Mouse (Mus musculus) mouse trophoblast stem cell (cell line): Measurements from ENCODE around the gene Phf7.

Source experiments
- in situ Hi-C, 2 experiments: fragments of 300-500 bp; cut with MseI, MboI; formaldehyde crosslinking; loops; 2 replicates in 1 of 2; 3 replicates in 1 of 2; pipeline ENCODE4 v1.15.1; 2025

The Phf7 gene

DNA sequence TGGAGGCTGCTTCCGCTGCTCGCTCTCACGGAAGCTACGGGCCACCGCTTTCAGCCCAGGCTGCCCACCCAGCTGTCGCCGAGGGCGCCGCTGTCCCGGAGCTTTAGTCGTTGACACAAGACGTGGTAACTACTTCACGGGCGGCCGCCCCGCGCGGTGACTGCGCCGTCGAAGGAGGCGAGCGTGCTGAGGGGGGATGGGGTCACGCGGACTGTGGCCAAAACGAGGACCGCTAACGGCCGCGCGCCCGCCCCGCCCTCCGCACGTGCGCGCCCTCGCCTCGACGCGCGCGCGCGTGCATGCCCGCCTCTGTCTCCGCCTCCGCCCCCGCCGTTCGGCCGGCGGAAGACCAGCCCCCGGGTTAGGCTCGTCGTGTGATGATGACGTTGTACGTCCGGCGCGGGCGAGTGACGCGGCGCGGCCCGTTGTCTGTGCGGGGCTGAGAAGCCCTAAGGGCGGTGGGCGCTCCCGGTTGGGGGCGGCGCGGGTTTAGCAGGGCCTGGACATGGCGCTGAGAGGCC is at the start of gene Phf7, which contains the start of gene Bap1:
Gene Phf7 (minus strand): TSS at position 234 of the 521 bp plus-strand sequence.
Gene Bap1 (plus strand): TSS at position 367 of the 521 bp plus-strand sequence.
- in situ Hi-C loops = no loop called here

DNA sequence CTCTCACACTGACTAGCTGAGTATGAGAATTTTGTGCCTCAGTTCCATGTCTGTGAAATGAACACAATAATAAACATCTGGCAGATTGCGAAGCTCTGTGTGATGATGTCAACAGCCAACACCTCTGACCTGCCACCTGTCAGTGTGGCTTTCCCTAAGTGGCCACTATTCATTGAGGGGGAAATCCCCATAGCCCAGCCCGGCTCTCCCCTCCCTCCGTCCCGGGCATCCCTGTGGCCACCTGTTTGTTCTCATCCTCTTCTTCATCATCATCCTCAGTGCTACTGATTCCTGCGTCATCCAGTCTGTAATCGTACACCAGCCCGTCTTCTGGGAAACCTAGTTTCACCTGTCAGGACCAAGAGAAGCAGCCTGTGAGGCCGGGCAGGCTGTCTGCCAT is 34.6 kb upstream of the Phf7 start:
- in situ Hi-C loops = no loop called here

- in situ Hi-C loops = no loop called here
These were observed 21.0 kb upstream of the Phf7 start for GRCm38 (mm10) chr14:31272164-31272563.

DNA sequence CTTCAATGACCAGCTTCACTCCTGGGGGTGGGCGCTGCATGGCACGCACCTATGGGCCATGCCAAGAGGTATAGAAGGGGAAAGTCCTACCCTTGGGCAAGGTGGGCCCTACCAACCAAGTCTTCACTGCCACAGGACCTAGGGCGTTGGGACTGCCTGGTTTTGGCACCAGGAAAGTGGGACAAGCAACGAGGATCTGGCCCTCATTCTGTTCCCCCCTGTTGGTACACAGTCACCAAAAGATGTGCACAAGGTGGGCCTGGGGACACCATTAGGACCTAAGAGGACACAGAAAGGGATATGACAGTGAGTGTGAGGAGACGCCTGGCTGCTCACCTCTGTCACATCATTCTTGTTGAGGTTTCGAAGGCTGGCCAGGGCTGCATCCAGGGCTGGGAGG is 20.0 kb upstream of the Phf7 start:
- in situ Hi-C loops = no loop called here

DNA sequence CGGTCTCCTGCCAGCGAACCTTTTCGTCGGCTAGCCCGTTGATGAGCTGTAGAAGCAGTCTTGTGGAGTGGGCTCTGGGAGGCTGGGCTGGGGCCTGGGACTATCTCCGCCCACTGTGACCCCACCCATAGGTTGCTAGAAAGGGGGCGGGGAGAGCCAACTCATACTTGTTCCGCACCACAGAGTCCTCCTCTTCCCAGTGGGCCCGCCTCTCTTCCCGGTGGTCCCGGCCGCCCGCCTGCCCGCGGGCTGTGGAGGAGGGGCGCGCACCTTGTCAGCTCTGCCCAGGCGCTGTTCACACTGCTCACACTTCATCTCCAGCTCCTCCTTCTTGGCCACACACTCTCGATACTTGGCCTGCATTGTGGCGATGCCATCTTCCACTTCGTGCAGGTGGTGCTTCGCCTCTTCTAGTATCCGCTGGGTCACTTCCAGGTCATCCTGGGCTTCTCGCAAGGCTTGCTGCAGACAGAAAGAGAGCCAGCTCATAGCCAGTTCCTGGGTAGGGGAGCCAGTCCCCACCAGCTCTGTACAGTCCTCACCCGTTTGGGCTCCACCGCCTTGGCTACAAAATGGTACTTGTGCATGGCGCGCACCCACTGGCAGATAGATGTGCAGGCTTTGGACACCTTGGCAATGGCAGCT is 18.5 kb upstream of the Phf7 start:
- in situ Hi-C loops = no loop called here

GRCm38 (mm10) chr14:31268301-31269001 is 17.3 kb upstream of the Phf7 start:
- in situ Hi-C loops = no loop called here

- in situ Hi-C loops = no loop called here
These were observed 16.5 kb upstream of the Phf7 start for GRCm38 (mm10) chr14:31267649-31268048.

DNA sequence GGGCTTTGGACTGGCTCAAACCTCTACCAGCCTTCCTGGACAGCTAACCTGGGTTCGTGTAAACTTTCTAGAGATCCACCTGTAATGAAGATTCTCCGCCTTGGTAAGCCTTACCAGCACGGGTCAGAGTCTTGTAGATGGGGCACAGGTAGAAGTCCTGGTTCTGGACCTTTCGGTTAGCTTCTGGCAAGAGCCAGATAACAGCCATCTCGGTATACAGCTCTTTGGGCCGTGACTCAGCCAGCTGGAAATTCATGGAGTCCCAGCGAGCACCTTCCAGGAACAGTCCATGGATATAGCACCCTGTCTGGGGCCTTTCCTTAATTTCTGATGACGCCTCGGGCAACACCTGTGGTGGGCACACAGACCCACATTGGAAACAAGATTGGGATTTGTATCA is 9.8 kb upstream of the Phf7 start:
- in situ Hi-C loops = no loop called here

- in situ Hi-C loops = no loop called here
These were observed 9.3 kb upstream of the Phf7 start for GRCm38 (mm10) chr14:31260374-31260773.

- in situ Hi-C loops = no loop called here
These were observed 7.4 kb upstream of the Phf7 start for GRCm38 (mm10) chr14:31258476-31259050.

DNA sequence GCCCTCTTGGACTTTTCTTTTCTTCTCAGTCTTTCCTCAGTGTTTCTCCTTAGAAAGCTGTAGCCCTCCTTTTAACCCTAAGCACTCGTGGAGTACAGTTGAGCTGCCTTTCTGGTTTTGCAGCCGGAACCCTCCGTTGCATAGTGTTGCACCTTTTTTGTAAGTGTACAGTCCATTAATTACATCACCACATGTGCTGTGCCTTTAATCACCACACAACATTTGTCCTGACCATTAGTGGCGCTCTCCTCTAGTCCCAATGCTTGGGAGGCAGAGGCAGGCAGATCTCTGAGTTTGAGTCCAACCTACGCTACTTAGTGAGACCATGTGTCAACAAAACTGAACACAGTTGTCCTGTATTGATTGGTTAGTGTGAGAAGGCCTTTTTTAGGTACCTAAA is 974 bp upstream of the Phf7 start:
- in situ Hi-C loops = no loop called here

DNA sequence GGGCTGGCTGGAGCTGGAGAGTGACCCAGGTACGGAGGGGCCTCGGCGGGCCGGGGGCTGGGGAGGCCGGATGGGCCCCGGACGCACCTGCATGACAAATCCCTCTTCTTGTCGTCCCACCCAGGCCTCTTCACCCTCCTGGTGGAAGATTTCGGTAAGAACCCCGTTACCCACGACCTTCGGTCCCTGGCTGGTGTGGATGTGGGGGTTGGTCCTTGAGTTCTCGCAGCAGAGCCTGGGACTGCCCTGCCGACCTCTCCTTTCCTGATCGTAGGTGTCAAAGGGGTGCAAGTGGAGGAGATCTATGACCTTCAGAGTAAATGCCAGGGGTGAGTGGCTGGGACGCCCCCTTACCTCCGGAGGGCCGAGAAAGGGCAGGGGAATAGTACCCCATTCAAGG is 509 bp upstream of the Phf7 start:
- in situ Hi-C loops = no loop called here

DNA sequence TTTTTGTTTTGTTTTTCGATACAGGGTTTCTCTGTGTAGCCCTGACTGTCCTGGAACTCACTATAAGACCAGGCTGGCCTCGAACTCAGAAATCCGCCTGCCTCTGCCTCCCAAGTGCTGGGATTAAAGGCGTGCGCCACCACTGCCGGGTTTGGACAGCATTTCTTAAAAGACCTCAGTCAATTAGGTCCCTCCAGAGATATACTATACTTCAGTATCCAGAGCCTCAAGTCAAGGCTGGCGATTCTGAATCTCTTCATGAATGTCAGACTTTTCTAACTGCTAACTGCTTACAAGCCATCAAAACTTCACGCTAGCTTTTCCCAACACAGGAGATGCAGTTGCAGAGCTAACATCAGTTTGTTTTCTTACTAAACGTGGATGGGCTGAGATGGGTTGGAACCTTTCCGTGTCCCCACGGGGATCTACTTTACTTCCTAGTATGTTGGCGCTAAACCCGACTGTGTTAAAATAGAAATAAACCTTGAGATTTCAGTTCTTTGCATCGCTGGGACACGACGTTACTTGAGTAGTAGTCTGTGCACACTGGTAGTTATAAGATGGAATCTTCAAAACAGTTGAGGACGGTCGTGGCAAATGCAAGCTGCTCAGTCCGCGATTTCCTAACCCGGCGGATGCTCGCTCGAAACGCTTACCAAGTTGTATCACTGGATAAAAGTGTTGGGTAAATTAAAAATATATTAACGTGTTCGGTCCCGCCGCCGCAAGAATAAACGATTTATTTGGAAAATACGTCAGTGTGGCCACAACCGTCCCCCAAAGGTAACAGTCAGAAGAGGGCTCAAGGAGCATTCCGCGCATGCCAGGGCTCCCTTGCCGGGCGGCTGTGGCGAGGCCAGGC is 664 bp downstream of the Phf7 start:
- in situ Hi-C loops = no loop called here

- in situ Hi-C loops = no loop called here
These were observed 2.7 kb downstream of the Phf7 start for GRCm38 (mm10) chr14:31248396-31248795.

- in situ Hi-C loops = no loop called here
These were observed 5.2 kb downstream of the Phf7 start for GRCm38 (mm10) chr14:31245946-31246345.

GRCm38 (mm10) chr14:31244777-31245176 is 6.3 kb downstream of the Phf7 start:
- in situ Hi-C loops = no loop called here

DNA sequence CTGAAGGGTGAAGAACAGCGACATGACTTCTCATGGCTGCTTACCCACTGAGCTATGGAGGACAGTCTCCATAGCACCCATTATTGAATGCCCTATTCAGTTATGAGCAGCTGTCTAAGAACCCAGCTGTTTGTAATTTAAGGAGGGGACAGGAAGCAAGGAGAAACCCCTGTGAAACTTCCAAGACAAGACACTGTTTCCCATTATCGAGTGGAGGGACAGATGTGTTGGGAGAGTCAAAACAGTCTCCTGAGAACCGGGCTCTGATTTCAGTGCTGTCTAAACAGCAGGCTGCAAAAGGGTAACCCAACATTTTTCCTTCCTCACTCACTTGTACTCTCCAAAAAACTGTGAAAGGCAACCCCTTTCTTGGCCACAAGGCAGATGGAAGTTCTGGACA is 10.6 kb downstream of the Phf7 start:
- in situ Hi-C loops = no loop called here

GRCm38 (mm10) chr14:31237101-31237882 is 13.8 kb downstream of the Phf7 start:
- in situ Hi-C loops = no loop called here

DNA sequence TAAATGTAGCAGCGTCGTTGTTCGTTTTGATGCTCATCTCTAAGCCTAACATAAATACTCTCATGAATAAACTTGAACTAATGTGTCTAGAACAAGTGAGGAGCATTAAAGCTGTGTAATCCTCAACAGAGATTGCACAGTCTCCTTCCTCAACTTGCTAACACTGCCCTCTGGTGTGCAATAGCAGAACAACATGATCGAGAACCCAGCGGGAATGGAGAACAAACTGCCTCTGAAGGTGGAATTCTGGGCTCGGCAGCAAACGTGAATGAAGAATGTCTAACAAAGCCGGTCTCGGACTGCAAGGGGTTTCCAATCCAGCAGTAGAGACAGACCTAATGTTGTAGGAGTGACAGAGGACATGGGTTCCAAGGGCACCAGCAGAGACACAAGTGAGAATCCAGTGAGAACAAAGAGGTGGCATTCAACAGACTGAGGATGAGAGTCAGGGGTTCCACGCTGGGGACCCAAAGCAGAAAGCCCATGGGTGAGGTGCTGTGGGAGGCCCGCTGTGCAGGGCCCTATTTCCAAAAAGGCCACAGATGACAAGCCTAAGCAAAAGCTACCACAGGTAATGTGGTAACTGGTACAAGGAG is 17.0 kb downstream of the Phf7 start:
- in situ Hi-C loops = no loop called here
